In genomic region chr15:88373923-88374322, GRCm38 (mm10) we compare ENCODE assay signal across 26 mouse cellular contexts.
DNase-seq lines count a peak whose midpoint lies in the region; ATAC-seq and TF ChIP-seq lines count a peak whose summit lies in the region.
"Had no signal": no experiment of that assay in that cellular context is flagged by ENCODE, and none has a peak within 500 bp of the region (broad histone marks: within the 10 kb centered on the region; RNA-seq: fewer than 3 reads in every experiment).

No protein-coding gene starts in this region.

- no peaks in the 10 kb centered on the region for H3K9me3 ChIP-seq in hindbrain, embryonic 15.5 days
- H3K9me3 ChIP-seq in hindbrain, embryonic 14.5 days (ENCODE audit: control insufficient read depth, low read length): no peaks in the 10 kb centered on the region
- H3K9me3 ChIP-seq in midbrain, postnatal 0 days (ENCODE audit: low read length): no peaks in the 10 kb centered on the region
- no peaks in the 10 kb centered on the region for H3K9me3 ChIP-seq in midbrain, embryonic 10.5 days (replicated peaks)
- H3K9me3 ChIP-seq: embryonic facial prominence, embryonic 13.5 days; embryonic facial prominence, embryonic 15.5 days; forebrain, embryonic 10.5 days; forebrain, embryonic 12.5 days had no signal

- peaks cover 8% of the 10 kb centered on the region; the same call in 1 of the 2 replicates for H3K4me1 ChIP-seq in hindbrain, embryonic 15.5 days (replicated peaks)
- H3K4me1 ChIP-seq in hindbrain, embryonic 14.5 days (replicated peaks; ENCODE audit: control insufficient read depth, insufficient read depth, low read length): no peaks in the 10 kb centered on the region
- H3K4me1 ChIP-seq in midbrain, postnatal 0 days (ENCODE audit: insufficient read depth, low read length): no peaks in the 10 kb centered on the region
- H3K4me1 ChIP-seq in midbrain, embryonic 10.5 days: peaks cover 4% of the 10 kb centered on the region; the same call in 1 of the 2 replicates
- H3K4me1 ChIP-seq: embryonic facial prominence, embryonic 13.5 days; embryonic facial prominence, embryonic 15.5 days had no signal

- ATAC-seq in hindbrain, embryonic 15.5 days (ENCODE audit: low FRiP score, low read depth): 0 out of 2 replicates have a peak, but pooled peaks have one; percentile 38
- no peak for ATAC-seq in hindbrain, embryonic 14.5 days (ENCODE audit: low FRiP score)
- ATAC-seq in midbrain, postnatal 0 days (ENCODE audit: low FRiP score): no peak
- ATAC-seq: CD4-positive, CD25-positive, alpha-beta regulatory T cell, adult 4 months; forebrain, embryonic 14.5 days; forebrain, embryonic 16.5 days had no signal

- no peak overlapping the region for H3K4me2 ChIP-seq in hindbrain, embryonic 15.5 days
- no peak overlapping the region for H3K4me2 ChIP-seq in hindbrain, embryonic 14.5 days (replicated peaks)
- H3K4me2 ChIP-seq in midbrain, postnatal 0 days (ENCODE audit: low read depth, low read length, poor library complexity, severe bottlenecking): no peak overlapping the region
- H3K4me2 ChIP-seq: embryonic facial prominence, embryonic 13.5 days; embryonic facial prominence, embryonic 15.5 days; forebrain, embryonic 12.5 days had no signal

- 57% methylated on average over 6 of the region's 6 CpGs for WGBS in hindbrain, embryonic 15.5 days
- WGBS in hindbrain, embryonic 14.5 days: 55% methylated on average over 6 of the region's 6 CpGs
- WGBS in midbrain, postnatal 0 days: 68% methylated on average over 6 of the region's 6 CpGs
- WGBS in midbrain, embryonic 10.5 days: 71% methylated on average over 6 of the region's 6 CpGs

- H3K36me3 ChIP-seq in hindbrain, embryonic 15.5 days: no peaks in the 10 kb centered on the region
- H3K36me3 ChIP-seq in hindbrain, embryonic 14.5 days (replicated peaks; ENCODE audit: control insufficient read depth, insufficient read depth): no peaks in the 10 kb centered on the region
- H3K36me3 ChIP-seq in midbrain, postnatal 0 days (ENCODE audit: insufficient read depth, low read length): no peaks in the 10 kb centered on the region
- H3K36me3 ChIP-seq in midbrain, embryonic 10.5 days: no peaks in the 10 kb centered on the region
- H3K36me3 ChIP-seq: embryonic facial prominence, embryonic 13.5 days; embryonic facial prominence, embryonic 15.5 days; forebrain, embryonic 10.5 days; forebrain, embryonic 12.5 days; G1E had no signal

- no peak for TF ChIP-seq CTCF in midbrain, postnatal 0 days (IDR thresholded peaks at IDR 0.05)

- no peak for DNase-seq in hindbrain, embryonic 14.5 days (ENCODE audit: low spot score)
- peak; percentile 40 for DNase-seq in midbrain, postnatal 0 days (ENCODE audit: low spot score)
- DNase-seq in midbrain, embryonic 10.5 days (ENCODE audit: low spot score): no peak
- peak; percentile 69 for DNase-seq in Muller cell, postnatal 12 days (ENCODE audit: inconsistent ontology term)
- no peak for DNase-seq in adipocyte (ENCODE audit: low spot score)
- DNase-seq: adrenal gland, adult 8-10 months; adrenal gland, postnatal 14 days; adrenal gland, postnatal 36 days; B cell, adult 2 months; cerebellum, adult 11 months; cerebellum, adult 18-20 months; cerebellum, adult 8-10 months; cerebellum, adult 9-11 months; cerebellum, postnatal 14 days; cerebellum, postnatal 36 days; embryo, embryonic 11 days had no signal

- no peak overlapping the region for H3K4me3 ChIP-seq in hindbrain, embryonic 15.5 days
- no peak overlapping the region for H3K4me3 ChIP-seq in hindbrain, embryonic 14.5 days (replicated peaks; ENCODE audit: low read length)
- H3K4me3 ChIP-seq in midbrain, postnatal 0 days (ENCODE audit: low read depth, low read length): no peak overlapping the region
- no peak overlapping the region for H3K4me3 ChIP-seq in midbrain, embryonic 10.5 days
- H3K4me3 ChIP-seq: embryonic facial prominence, embryonic 13.5 days; embryonic facial prominence, embryonic 15.5 days; erythroblast, embryonic 14.5 days; forebrain, embryonic 10.5 days; forebrain, embryonic 12.5 days had no signal

- no peaks in the 10 kb centered on the region for H3K27me3 ChIP-seq in hindbrain, embryonic 15.5 days
- H3K27me3 ChIP-seq in hindbrain, embryonic 14.5 days (ENCODE audit: control insufficient read depth, insufficient read depth, low read length): no peaks in the 10 kb centered on the region
- H3K27me3 ChIP-seq in midbrain, postnatal 0 days (ENCODE audit: insufficient read depth, low read length): no peaks in the 10 kb centered on the region
- H3K27me3 ChIP-seq in midbrain, embryonic 10.5 days (ENCODE audit: low read depth, poor library complexity, severe bottlenecking): no peaks in the 10 kb centered on the region
- H3K27me3 ChIP-seq: embryonic facial prominence, embryonic 13.5 days; embryonic facial prominence, embryonic 15.5 days had no signal

- no peak overlapping the region for H3K9ac ChIP-seq in hindbrain, embryonic 15.5 days
- no peak overlapping the region for H3K9ac ChIP-seq in hindbrain, embryonic 14.5 days
- no peak overlapping the region for H3K9ac ChIP-seq in midbrain, postnatal 0 days (replicated peaks; ENCODE audit: low read length, poor library complexity, severe bottlenecking)
- H3K9ac ChIP-seq: embryonic facial prominence, embryonic 13.5 days; embryonic facial prominence, embryonic 15.5 days; forebrain, embryonic 12.5 days had no signal

- H3K27ac ChIP-seq in hindbrain, embryonic 15.5 days (replicated peaks): no peak overlapping the region
- no peak overlapping the region for H3K27ac ChIP-seq in hindbrain, embryonic 14.5 days
- H3K27ac ChIP-seq in midbrain, postnatal 0 days (ENCODE audit: low read depth, low read length): no peak overlapping the region
- H3K27ac ChIP-seq in midbrain, embryonic 10.5 days (replicated peaks): no peak overlapping the region
- H3K27ac ChIP-seq: embryonic facial prominence, embryonic 13.5 days; embryonic facial prominence, embryonic 15.5 days; forebrain, embryonic 10.5 days; forebrain, embryonic 12.5 days had no signal

Comparison
In these comparisons a context has a peak if more than half of its experiments do, and no peak if none do; other contexts are left out.
1. DNase-seq: peak in midbrain, postnatal 0 days (single experiment) and Muller cell, postnatal 12 days (single experiment); none in hindbrain, embryonic 14.5 days (single experiment), midbrain, embryonic 10.5 days (single experiment) and adipocyte (single experiment).